Mouse (Mus musculus): ENCODE results near the gene Otp. TPM values are rescaled to one million over a fixed set of nuclear protein-coding genes. Genes with fewer than 3 reads are reported as not detected.

The Otp gene
- total and polyA plus RNA-seq, 3 experiments = not detected

DNA sequence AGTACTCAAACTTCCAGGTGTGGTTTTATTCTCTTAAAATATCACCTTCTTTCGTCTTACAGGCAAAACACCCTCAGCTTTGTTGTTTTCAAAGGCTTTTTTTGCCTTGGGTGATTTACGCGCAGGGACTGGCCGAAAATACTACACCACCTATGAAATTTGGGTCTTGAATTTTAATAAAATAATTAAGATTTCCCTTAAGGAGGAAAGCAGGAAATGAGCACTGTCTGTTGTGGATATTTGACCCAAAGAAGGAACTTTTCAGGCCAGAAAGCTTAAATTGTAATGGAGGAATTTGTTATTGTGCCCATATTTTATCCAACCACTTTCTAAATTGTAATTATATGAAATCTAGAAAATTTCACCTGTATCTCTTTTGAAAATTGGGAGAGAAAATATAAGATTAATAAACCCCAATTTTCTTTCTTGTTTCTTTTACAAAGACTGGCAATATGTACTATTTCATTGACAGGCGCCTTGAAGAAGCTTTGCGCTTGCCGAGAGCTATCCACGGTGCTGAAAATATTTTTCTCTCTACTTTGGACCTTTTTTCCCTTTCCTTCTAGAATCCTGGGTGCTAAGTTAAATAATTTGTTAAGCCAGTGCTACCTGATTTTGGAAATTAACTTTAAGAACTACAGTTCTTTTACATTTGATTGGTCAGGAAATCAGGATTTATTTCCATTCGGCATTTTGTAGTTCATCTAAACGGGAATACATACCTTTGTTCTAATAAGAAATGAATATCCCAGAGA is 2.8 kb downstream of the Otp start:
- Histone ChIP-seq H3K4me3 (replicated peaks in 1 of 3; ENCODE audit: low read depth in 2 of 3, low read length in 2 of 3, poor library complexity in 1 of 3) (no peak overlapping the region), H3K79me2 (replicated peaks; ENCODE audit: control insufficient read depth, extremely low read depth, insufficient read depth, poor library complexity, severe bottlenecking) (no peaks in the 10 kb centered on the region), H3K9me3 (replicated peaks; ENCODE audit: low read length) (peaks cover 21% of the 10 kb centered on the region), H3K27me3 (replicated peaks) (no peaks in the 10 kb centered on the region), H3K9ac (ENCODE audit: insufficient read depth, low read depth) (no peak overlapping the region), H3K4me2 (ENCODE audit: insufficient read depth, low read depth, poor library complexity, severe bottlenecking) (no peak overlapping the region), H3K36me3 (replicated peaks in 1 of 2; ENCODE audit: control insufficient read depth in 1 of 2, insufficient read depth in 1 of 2, low read length in 1 of 2) (no peaks in the 10 kb centered on the region), H3K4me1 (ENCODE audit: control insufficient read depth in 1 of 2, insufficient read depth in 2 of 2) (no peaks in the 10 kb centered on the region), H3K27ac (ENCODE audit: insufficient read depth, low read depth) (no peak overlapping the region)
- dilution Hi-C loops (cut with MboI; ENCODE audit: extremely low pct_ligation_motif_present, extremely low pct_unique_long_range_greater_than_20kb, low sequenced_read_pairs) = no loop called here
- in situ Hi-C loops (cut with MboI; ENCODE audit: low pct_ligation_motif_present, low pct_unique_long_range_greater_than_20kb, low sequenced_read_pairs) = no loop called here
- no peak for TF ChIP-seq NRF1 (IDR thresholded peaks at IDR 0.05; ENCODE audit: low read depth, low read length)
- no peak for DNase-seq (ENCODE audit: extremely low read depth)

DNA sequence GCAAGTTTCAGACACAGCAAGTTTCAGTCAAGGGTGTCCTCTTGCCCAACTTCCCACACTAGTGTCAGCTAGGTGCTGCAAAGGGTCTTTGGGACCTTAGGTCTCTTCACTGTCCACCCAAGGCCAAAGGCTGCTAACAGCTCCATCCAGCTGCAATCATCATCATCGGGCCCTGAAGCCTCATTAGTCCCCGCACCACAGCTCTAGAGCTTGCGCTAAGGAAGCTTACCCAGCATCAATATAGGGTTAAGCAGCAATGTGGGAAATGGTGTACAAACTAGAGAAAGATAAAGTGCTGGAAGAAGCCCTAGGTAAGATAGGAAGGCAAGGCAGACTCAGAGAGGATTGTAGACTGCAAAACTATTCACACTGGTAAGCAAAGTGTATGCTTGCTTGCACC is 5.8 kb downstream of the Otp start:
- Histone ChIP-seq H3K27me3 (replicated peaks) (no peaks in the 10 kb centered on the region), H3K79me2 (replicated peaks; ENCODE audit: control insufficient read depth, extremely low read depth, insufficient read depth, poor library complexity, severe bottlenecking) (no peaks in the 10 kb centered on the region), H3K4me3 (replicated peaks in 1 of 3; ENCODE audit: low read depth in 2 of 3, low read length in 2 of 3, poor library complexity in 1 of 3) (no peak overlapping the region), H3K9me3 (replicated peaks; ENCODE audit: low read length) (peaks cover 20% of the 10 kb centered on the region), H3K36me3 (replicated peaks in 1 of 2; ENCODE audit: control insufficient read depth in 1 of 2, insufficient read depth in 1 of 2, low read length in 1 of 2) (no peaks in the 10 kb centered on the region), H3K4me1 (ENCODE audit: control insufficient read depth in 1 of 2, insufficient read depth in 2 of 2) (no peaks in the 10 kb centered on the region), H3K27ac (ENCODE audit: insufficient read depth, low read depth) (no peak overlapping the region), H3K4me2 (ENCODE audit: insufficient read depth, low read depth, poor library complexity, severe bottlenecking) (no peak overlapping the region), H3K9ac (ENCODE audit: insufficient read depth, low read depth) (no peak overlapping the region)
- in situ Hi-C loops (cut with MboI; ENCODE audit: low pct_ligation_motif_present, low pct_unique_long_range_greater_than_20kb, low sequenced_read_pairs) (no loop called here), dilution Hi-C loops (cut with MboI; ENCODE audit: extremely low pct_ligation_motif_present, extremely low pct_unique_long_range_greater_than_20kb, low sequenced_read_pairs) (no loop called here)
- DNase-seq (ENCODE audit: extremely low read depth) = no peak
- TF ChIP-seq GABPA (IDR thresholded peaks at IDR 0.05; ENCODE audit: insufficient replicate concordance, low read depth, low read length) (no peak), ZNF384 (IDR thresholded peaks at IDR 0.05; ENCODE audit: low read depth, low read length) (no peak), MAFK (IDR thresholded peaks at IDR 0.05; ENCODE audit: insufficient replicate concordance, low read length) (no peak), ELF1 (IDR thresholded peaks at IDR 0.05; ENCODE audit: low read depth, low read length) (no peak), NRF1 (IDR thresholded peaks at IDR 0.05; ENCODE audit: low read depth, low read length) (no peak), PAX5 (IDR thresholded peaks at IDR 0.05; ENCODE audit: low read length) (no peak), KAT2A (IDR thresholded peaks at IDR 0.05; ENCODE audit: insufficient replicate concordance, low read length) (no peak), ETS1 (conservative IDR thresholded peaks at IDR 0.05; ENCODE audit: low read depth, low read length) (no peak), CTCF (conservative IDR thresholded peaks at IDR 0.05 in 1 of 2, IDR thresholded peaks at IDR 0.05 in 1 of 2; ENCODE audit: low read depth in 2 of 2, low read length in 2 of 2) (no peak)

- Histone ChIP-seq H3K4me1 (ENCODE audit: control insufficient read depth in 1 of 2, insufficient read depth in 2 of 2) (no peaks in the 10 kb centered on the region), H3K9me3 (replicated peaks; ENCODE audit: low read length) (peaks cover 20% of the 10 kb centered on the region), H3K27me3 (replicated peaks) (no peaks in the 10 kb centered on the region), H3K4me2 (ENCODE audit: insufficient read depth, low read depth, poor library complexity, severe bottlenecking) (no peak overlapping the region), H3K27ac (ENCODE audit: insufficient read depth, low read depth) (no peak overlapping the region), H3K36me3 (replicated peaks in 1 of 2; ENCODE audit: control insufficient read depth in 1 of 2, insufficient read depth in 1 of 2, low read length in 1 of 2) (no peaks in the 10 kb centered on the region), H3K4me3 (replicated peaks in 1 of 3; ENCODE audit: low read depth in 2 of 3, low read length in 2 of 3, poor library complexity in 1 of 3) (no peak overlapping the region), H3K9ac (ENCODE audit: insufficient read depth, low read depth) (no peak overlapping the region), H3K79me2 (replicated peaks; ENCODE audit: control insufficient read depth, extremely low read depth, insufficient read depth, poor library complexity, severe bottlenecking) (no peaks in the 10 kb centered on the region)
- no peak for TF ChIP-seq UBTF (IDR thresholded peaks at IDR 0.05; ENCODE audit: low read depth, low read length)
- TF ChIP-seq USF1 (IDR thresholded peaks at IDR 0.05; ENCODE audit: low read depth, low read length) = no peak
- no peak for TF ChIP-seq SMC3 (IDR thresholded peaks at IDR 0.05; ENCODE audit: low read depth, low read length)
- TF ChIP-seq KAT2A (IDR thresholded peaks at IDR 0.05; ENCODE audit: insufficient replicate concordance, low read length) = no peak
- no peak for TF ChIP-seq MEF2A (IDR thresholded peaks at IDR 0.05; ENCODE audit: borderline replicate concordance, low read depth, low read length)
- no peak for TF ChIP-seq TBP (conservative IDR thresholded peaks at IDR 0.05; ENCODE audit: low read depth, low read length)
- no peak for TF ChIP-seq PAX5 (IDR thresholded peaks at IDR 0.05; ENCODE audit: low read length)
- no peak for TF ChIP-seq HCFC1 (IDR thresholded peaks at IDR 0.05; ENCODE audit: low read depth, low read length)
- no peak for TF ChIP-seq TCF12 (IDR thresholded peaks at IDR 0.05; ENCODE audit: low read depth, low read length)
- TF ChIP-seq USF2 (conservative IDR thresholded peaks at IDR 0.05; ENCODE audit: low read depth, low read length) = no peak
- no peak for TF ChIP-seq MXI1 (IDR thresholded peaks at IDR 0.05; ENCODE audit: low read depth, low read length)
- in situ Hi-C loops (cut with MboI; ENCODE audit: low pct_ligation_motif_present, low pct_unique_long_range_greater_than_20kb, low sequenced_read_pairs) (no loop called here), dilution Hi-C loops (cut with MboI; ENCODE audit: extremely low pct_ligation_motif_present, extremely low pct_unique_long_range_greater_than_20kb, low sequenced_read_pairs) (no loop called here)
- no peak for DNase-seq (ENCODE audit: extremely low read depth)
Measured at GRCm38 (mm10) chr13:94882221-94882620, 6.8 kb downstream of the Otp start.

Data from CH12.LX (cell line).